Mouse (Mus musculus) gastrocnemius, adult 8-10 months (tissue): ENCODE measurements around the gene Mpv17l. TPM values are rescaled to one million over a fixed set of nuclear protein-coding genes. Genes with fewer than 3 reads are reported as not detected.
A peak's percentile ranks its signal among the peaks of the same experiment; 100 is the strongest.
"Not testable (repeated sequence)": the region's sequence is repeated elsewhere in the genome, so short reads cannot be mapped to it uniquely, and the experiment has no call there.

Experiments
- DNase-seq, 2 experiments: peaks; one replicate each; pipeline ENCODE4 v3.0.0; 2022; ENCODE audit warnings: low spot score in 2 of 2
- total RNA-seq, 4 experiments: library from RNA; stranded (reverse); gene quantifications; 2 replicates each; pipeline ENCODE4 v1.2.4; 2022

Mpv17l gene
- 1 to 10 TPM in 1 of 4 experiments, under 1 TPM in 3; 0.36 to 1.3 (median 0.97) TPM for total RNA-seq

- peak; percentile 97 to 98 for DNase-seq
These were observed at the start of gene Mpv17l, which contains the start of gene Pdxdc1 for GRCm38 (mm10) chr16:13902888-13903483. Gene Mpv17l (plus strand): TSS chr16:13903161. Gene Pdxdc1 (minus strand): TSS chr16:13903131.

GRCm38 (mm10) chr16:13853886-13854285 is 49.1 kb upstream of the Mpv17l start:
- DNase-seq = no peak

DNA sequence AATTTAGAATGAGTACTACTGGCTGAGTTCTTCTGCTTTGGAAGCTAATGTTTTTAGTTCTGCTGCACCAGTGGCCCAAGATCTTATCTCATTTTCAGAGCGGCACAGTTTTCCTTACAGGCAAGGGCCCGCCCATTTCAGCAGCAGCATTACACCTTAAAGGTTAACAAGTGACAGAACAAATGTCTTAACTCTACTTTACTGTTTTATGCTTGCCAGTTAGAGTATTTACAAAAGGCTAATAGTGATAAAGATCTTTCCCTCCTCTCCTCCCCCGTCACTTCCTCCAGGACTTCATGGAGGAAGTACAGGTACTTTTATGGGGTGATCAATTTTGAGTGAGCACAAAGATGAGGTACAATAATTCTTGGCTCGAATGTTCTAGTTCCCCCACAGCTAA is 36.9 kb upstream of the Mpv17l start:
- no peak for DNase-seq

- no peak for DNase-seq
These were observed 36.3 kb upstream of the Mpv17l start for GRCm38 (mm10) chr16:13866616-13867015.

DNA sequence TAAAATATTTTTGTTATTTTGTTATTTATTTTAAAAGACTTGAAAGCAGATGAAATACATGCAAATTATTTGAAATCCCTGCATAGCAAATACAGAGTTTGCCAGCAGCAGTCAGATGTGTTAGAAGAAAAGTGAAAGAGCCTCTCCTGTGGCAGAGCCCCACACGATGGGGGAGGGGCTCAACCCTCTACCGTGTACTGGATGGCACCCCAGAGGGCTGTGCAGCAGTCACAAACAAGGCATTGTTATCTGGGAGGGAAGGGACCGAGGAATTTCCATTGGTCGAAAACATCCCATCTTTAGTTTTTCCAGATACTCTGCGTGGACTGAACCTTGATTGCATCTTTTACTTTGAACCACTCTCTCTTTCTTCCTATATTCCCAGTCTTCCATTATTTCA is 35.6 kb upstream of the Mpv17l start:
- not testable (repeated sequence) for DNase-seq

DNA sequence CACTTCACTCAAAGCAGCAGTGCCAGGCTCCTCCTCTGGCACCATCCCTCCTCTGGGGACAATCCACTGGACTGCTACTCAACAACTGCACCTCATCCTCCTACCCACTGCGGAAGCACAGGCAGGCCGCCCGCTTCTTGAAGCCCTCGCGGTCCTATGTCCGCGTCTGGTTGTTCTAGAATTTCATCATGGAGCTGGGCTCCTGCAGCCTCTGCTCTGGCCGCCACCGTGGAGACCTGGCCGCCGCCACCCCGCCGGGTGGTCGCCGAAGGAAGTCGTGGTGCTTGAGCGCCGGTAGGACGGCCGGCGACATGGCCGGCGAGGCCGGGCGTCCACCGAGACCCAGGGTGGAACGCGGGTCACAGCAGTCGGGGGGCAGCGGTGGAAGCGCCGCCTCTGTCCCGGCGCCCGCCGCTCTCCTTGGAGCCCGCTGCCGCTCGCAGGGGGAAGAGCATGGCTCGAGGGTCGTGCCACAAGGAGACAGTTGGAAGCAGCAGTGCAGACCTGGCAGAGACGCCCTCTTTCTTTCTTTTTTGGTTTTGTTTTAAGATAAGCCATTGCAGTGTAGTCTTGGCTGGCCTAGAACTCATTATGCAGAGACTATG is 34.9 kb upstream of the Mpv17l start:
- no peak for DNase-seq

- no peak for DNase-seq
These were observed 27.5 kb upstream of the Mpv17l start for GRCm38 (mm10) chr16:13875483-13875882.

GRCm38 (mm10) chr16:13883094-13883774 is 19.7 kb upstream of the Mpv17l start:
- DNase-seq = no peak

DNA sequence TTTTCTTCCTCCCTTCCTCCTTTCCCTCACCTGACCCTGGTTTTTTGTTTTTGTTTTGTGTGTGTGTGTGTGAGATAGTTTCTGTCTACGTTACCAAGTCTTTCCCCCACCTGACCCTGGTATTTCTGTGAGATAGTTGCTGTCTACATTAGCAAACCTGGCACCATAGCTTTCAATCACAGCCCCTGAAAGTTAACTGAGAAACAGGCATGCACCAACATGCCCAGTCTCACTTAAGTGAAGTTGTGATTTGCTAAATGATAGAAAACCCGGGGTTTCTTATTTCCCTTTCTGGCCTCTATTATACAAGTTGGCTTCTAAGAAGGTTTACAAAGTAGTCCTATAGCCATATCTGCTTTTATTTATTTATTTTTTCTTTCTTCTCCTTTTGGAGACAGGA is 12.5 kb upstream of the Mpv17l start:
- DNase-seq = no peak

DNA sequence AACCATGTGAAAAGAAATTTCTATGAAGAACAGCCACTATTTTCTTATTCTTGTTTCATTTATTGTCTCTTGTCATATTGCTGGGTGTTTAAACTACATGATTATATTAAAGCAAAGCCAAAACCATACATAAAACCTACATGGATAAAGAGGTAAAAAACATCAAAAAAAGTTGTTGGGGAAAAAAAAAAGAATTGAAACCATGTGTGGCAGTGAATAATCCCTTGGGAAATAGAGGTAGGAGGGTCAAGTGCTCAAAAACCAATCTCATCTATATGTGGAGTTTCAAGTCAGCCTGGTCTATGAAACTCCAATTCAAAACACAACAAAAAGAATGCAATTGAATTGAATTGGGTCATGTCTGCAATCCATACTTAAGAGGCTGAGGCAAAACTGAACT is 10.1 kb upstream of the Mpv17l start:
- DNase-seq = no peak

GRCm38 (mm10) chr16:13894097-13894496 is 8.9 kb upstream of the Mpv17l start:
- no peak for DNase-seq

DNA sequence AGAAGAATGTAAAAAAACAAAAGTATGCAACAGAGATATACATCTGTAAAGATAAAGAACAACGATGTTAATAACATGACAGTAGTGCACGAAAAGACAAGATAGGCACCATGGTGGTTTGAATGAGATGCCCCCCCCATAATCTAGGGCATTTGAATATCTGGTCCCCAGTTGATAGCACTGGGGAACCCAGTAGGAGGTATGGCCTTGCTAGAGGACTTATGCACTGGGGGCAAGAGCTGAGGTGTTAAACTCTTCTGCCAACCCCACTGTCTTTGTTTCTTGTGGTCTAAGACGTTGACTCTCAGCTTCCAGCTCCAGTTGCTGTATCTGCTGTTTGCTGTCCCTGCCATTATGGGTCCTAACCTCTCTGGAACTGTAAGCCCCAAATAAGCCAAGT is 7.2 kb upstream of the Mpv17l start:
- DNase-seq = no peak

GRCm38 (mm10) chr16:13896357-13896756 is 6.6 kb upstream of the Mpv17l start:
- no peak for DNase-seq

GRCm38 (mm10) chr16:13898981-13899380 is 4.0 kb upstream of the Mpv17l start:
- no peak for DNase-seq

DNA sequence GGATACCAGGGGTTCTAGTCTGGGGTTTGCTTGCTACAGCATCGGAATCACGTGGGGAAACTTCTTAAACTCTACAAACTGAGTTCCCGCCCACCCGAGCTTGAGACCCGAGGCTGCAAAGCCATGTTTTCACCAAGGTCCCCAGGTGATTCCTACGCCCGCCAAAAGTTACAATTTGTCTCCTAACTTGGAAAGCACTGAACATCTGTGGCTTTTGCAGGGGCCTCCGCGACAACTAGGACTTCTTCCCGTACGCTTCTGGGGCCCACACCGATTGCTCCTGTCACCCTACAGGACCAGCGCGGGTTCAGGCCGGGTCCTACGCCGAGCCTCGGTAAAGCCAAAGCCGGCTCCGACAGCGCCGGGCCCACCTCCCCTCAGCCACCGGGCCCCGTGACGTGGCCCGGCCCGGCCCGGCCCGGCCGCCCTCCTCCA is 547 bp upstream of the Mpv17l start:
- DNase-seq = no peak

DNA sequence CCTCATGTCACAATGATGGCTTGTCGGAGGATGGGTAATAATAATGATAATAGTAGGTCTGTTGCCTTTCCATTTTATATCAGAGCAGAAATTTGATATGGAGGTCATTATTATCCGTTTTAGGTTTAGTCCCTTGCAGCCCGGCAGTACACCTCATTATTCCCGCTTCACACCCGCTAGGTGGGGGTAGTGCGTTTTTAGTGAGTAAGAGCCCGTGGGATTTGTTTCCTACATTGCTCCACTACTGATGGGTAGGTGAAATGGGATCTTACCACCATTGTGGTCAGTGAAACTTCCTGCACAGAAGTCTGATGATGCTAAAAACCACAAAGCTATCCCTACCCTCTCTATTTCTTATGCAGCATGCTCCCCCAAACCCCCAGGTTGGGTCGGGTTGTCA is 527 bp downstream of the Mpv17l start:
- no peak for DNase-seq

GRCm38 (mm10) chr16:13907297-13907696 is 4.3 kb downstream of the Mpv17l start:
- DNase-seq = no peak

DNA sequence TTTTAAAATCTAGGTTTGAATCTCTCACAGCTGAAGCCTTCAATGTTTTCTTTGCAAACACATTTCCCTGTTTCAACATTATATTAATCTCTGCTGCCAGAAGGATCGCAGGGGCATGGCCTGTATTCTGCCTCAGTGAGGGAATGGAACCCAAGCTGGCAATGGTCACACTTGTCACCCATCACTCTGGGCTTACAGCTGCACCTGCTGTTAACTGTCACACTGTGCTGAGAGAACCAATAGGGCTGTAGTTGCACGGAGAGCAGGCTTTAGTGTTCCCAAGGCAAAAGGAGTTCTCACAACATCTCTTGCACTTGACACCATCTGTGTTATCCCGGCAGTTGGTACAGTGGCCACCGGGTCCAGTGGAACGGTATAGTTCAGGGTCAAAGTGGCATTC is 17.1 kb downstream of the Mpv17l start:
- no peak for DNase-seq

DNA sequence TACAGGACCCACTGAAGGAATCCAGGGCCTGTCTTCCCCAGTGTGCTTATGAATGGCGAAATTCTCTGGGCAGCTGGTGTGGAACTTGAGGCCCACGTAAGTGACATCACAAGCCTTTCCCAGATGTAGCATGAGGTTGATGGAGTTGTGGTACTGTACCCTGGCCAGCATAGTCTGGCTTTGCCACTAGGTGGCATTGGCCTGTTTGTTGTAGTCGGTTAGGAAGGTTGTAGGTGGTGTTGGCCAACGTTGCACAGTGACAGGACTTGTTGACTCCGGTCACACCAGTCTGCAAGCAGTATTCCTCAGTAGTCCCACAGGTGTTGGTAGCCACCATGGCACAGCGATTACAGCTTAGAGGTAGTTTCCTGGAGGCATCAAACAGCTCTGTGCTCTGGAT is 18.1 kb downstream of the Mpv17l start:
- DNase-seq = peak in 1 of 2 experiments; percentile 6

DNA sequence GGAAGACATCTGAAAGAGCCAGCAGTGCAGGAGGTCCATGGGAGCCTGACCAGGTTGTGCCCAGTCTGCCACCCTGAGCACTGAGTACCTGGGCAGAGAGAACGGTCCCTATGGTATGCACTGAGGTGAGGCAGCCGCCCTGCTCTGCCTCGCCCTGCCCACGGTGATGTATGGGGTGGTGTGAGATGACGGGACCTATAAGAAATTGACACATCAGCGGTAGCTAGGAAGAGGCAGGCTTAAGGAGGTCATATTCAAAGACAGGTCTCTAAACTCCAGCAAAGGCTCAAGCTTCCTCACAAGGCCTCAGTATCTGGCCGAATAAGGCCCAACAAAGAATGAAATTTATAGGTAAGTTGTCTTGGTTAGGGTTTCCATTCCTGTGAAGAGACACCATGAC is 18.8 kb downstream of the Mpv17l start:
- no peak for DNase-seq

GRCm38 (mm10) chr16:13922499-13922898 is 19.5 kb downstream of the Mpv17l start:
- DNase-seq = not testable (repeated sequence)

DNA sequence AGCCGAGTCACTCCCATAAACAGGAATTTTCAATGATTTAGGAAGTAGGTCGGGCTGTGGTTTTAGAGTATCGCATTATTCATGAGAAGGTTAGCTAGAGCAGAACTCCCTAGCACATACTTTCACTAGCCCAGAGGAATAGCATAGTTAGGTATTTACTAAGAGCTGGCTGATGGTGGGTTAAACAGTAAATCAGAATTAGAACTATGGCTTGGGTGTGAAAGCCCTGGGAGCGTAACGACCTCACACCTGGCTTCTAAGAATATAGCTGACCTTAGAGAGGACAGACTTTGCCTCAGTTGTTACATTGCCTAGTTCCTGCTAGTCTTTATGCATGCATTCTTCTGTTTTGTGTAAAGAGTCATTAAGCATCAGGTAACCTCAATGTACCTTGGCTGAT is 20.0 kb downstream of the Mpv17l start:
- DNase-seq = not testable (repeated sequence)
